9 mouse cellular contexts compared by ENCODE assay signal in genomic region chr14:25226840-25227506, GRCm38 (mm10).
DNase-seq lines count a peak whose midpoint lies in the region; ATAC-seq and TF ChIP-seq lines count a peak whose summit lies in the region.
"Had no signal": no experiment of that assay in that cellular context is flagged by ENCODE, and none has a peak within 500 bp of the region (broad histone marks: within the 10 kb centered on the region; RNA-seq: fewer than 3 reads in every experiment).

No protein-coding gene starts in this region.

- H3K27ac ChIP-seq in kidney, postnatal 0 days = peak overlapping the region; percentile 85
- peak overlapping the region; percentile 88 for H3K27ac ChIP-seq in cerebellum, adult 2 months (ENCODE audit: insufficient read depth, low read length)
- H3K27ac ChIP-seq in heart, embryonic 11.5 days (ENCODE audit: low read depth, low read length) = peak overlapping the region; percentile 75; the same call in 1 of the 2 replicates
- peak overlapping the region; percentile 71 for H3K27ac ChIP-seq in liver, embryonic 11.5 days (ENCODE audit: low read depth, low read length)

- peak; percentile 65 for DNase-seq in kidney, postnatal 0 days (ENCODE audit: low spot score)
- DNase-seq in kidney, adult 9 months = no peak
- DNase-seq in cerebellum, adult 2 months = peak; percentile 70 to 95
- DNase-seq in liver, embryonic 11.5 days (ENCODE audit: low spot score) = no peak
- peak; percentile 70 for DNase-seq in skeletal muscle tissue, adult 2 months (ENCODE audit: low read depth, low spot score)
- DNase-seq in thymus, postnatal 14 days = no peak
- DNase-seq in right cerebral cortex, postnatal 4 days = no peak

- H3K36me3 ChIP-seq in kidney, postnatal 0 days (ENCODE audit: insufficient read depth, low read length) = no peaks in the 10 kb centered on the region
- H3K36me3 ChIP-seq in heart, embryonic 11.5 days (ENCODE audit: control insufficient read depth, insufficient read depth, low read length) = no peaks in the 10 kb centered on the region
- H3K36me3 ChIP-seq in liver, embryonic 11.5 days (ENCODE audit: control insufficient read depth, insufficient read depth, low read length) = no peaks in the 10 kb centered on the region

- no peaks in the 10 kb centered on the region for H3K9me3 ChIP-seq in kidney, postnatal 0 days (replicated peaks; ENCODE audit: low read length)
- H3K9me3 ChIP-seq in heart, embryonic 11.5 days (replicated peaks; ENCODE audit: control insufficient read depth, low read length) = no peaks in the 10 kb centered on the region
- no peaks in the 10 kb centered on the region for H3K9me3 ChIP-seq in liver, embryonic 11.5 days (ENCODE audit: control insufficient read depth, low read length)

- ATAC-seq in kidney, postnatal 0 days (replicated peaks; ENCODE audit: low FRiP score, low read depth) = peak; percentile 53; the same call in 1 of the 2 replicates
- no peak for ATAC-seq in heart, embryonic 11.5 days (replicated peaks; ENCODE audit: insufficient number of reproducible peaks, low FRiP score, low TSS enrichment)
- no peak for ATAC-seq in liver, embryonic 11.5 days (replicated peaks; ENCODE audit: low FRiP score)

- no peaks in the 10 kb centered on the region for H3K27me3 ChIP-seq in kidney, postnatal 0 days (ENCODE audit: insufficient read depth, low read length)
- H3K27me3 ChIP-seq in cerebellum, adult 2 months (ENCODE audit: control insufficient read depth, insufficient read depth, low read length) = no peaks in the 10 kb centered on the region
- no peaks in the 10 kb centered on the region for H3K27me3 ChIP-seq in heart, embryonic 11.5 days (ENCODE audit: control insufficient read depth, insufficient read depth, low read length)
- H3K27me3 ChIP-seq in liver, embryonic 11.5 days (replicated peaks; ENCODE audit: control insufficient read depth, insufficient read depth, low read length) = no peaks in the 10 kb centered on the region
- H3K27me3 ChIP-seq: Patski had no signal

- no peak overlapping the region for H3K4me3 ChIP-seq in kidney, postnatal 0 days (replicated peaks; ENCODE audit: low read depth, low read length)
- no peak overlapping the region for H3K4me3 ChIP-seq in cerebellum, adult 2 months (replicated peaks; ENCODE audit: insufficient read depth, low read depth, low read length)
- no peak overlapping the region for H3K4me3 ChIP-seq in heart, embryonic 11.5 days (ENCODE audit: low read depth, low read length)
- H3K4me3 ChIP-seq in liver, embryonic 11.5 days (ENCODE audit: low read depth, low read length) = no peak overlapping the region

- peak overlapping the region; percentile 30; the same call in 1 of the 2 replicates for H3K4me2 ChIP-seq in kidney, postnatal 0 days (ENCODE audit: low read length)
- H3K4me2 ChIP-seq in heart, embryonic 11.5 days = peak overlapping the region; percentile 51; the same call in 1 of the 2 replicates
- peak overlapping the region; percentile 55 for H3K4me2 ChIP-seq in liver, embryonic 11.5 days

- H3K9ac ChIP-seq in kidney, postnatal 0 days (ENCODE audit: low read depth, low read length) = no peak overlapping the region
- no peak overlapping the region for H3K9ac ChIP-seq in heart, embryonic 11.5 days (ENCODE audit: low read depth, low read length)
- no peak overlapping the region for H3K9ac ChIP-seq in liver, embryonic 11.5 days (ENCODE audit: low read depth, low read length)

- TF ChIP-seq CTCF in kidney, postnatal 0 days (IDR thresholded peaks at IDR 0.05; ENCODE audit: low read depth) = peak; percentile 37
- no peak for TF ChIP-seq CTCF in cerebellum, adult 2 months (IDR thresholded peaks at IDR 0.05; ENCODE audit: borderline replicate concordance, insufficient read depth, low read depth, low read length)

- TF ChIP-seq POLR2A in cerebellum, adult 2 months (IDR thresholded peaks at IDR 0.05; ENCODE audit: borderline replicate concordance, insufficient read depth, low read length) = no peak

- 31% methylated on average over 7 of the region's 7 CpGs for WGBS in kidney, postnatal 0 days
- WGBS in cerebellum, adult 2 months = 8% methylated on average over 7 of the region's 7 CpGs
- 51% methylated on average over 7 of the region's 7 CpGs for WGBS in heart, embryonic 11.5 days (ENCODE audit: insufficient replicate concordance)
- WGBS in liver, embryonic 11.5 days = 58% methylated on average over 7 of the region's 7 CpGs

- peaks cover 29% of the 10 kb centered on the region for H3K4me1 ChIP-seq in kidney, postnatal 0 days (replicated peaks; ENCODE audit: insufficient read depth, low read length)
- peaks cover 51% of the 10 kb centered on the region for H3K4me1 ChIP-seq in cerebellum, adult 2 months (ENCODE audit: control insufficient read depth, insufficient read depth, low read length)
- H3K4me1 ChIP-seq in heart, embryonic 11.5 days (ENCODE audit: control insufficient read depth, insufficient read depth, low read length) = peaks cover 37% of the 10 kb centered on the region
- peaks cover 24% of the 10 kb centered on the region for H3K4me1 ChIP-seq in liver, embryonic 11.5 days (replicated peaks; ENCODE audit: control insufficient read depth, insufficient read depth, low read length)

Comparison
In these comparisons a context has a peak if more than half of its experiments do, and no peak if none do; other contexts are left out.
1. DNase-seq: peak in kidney, postnatal 0 days (single experiment), cerebellum, adult 2 months (2 of 2) and skeletal muscle tissue, adult 2 months (single experiment); none in kidney, adult 9 months (single experiment), liver, embryonic 11.5 days (single experiment), thymus, postnatal 14 days (single experiment) and right cerebral cortex, postnatal 4 days (single experiment).
2. Peak in every context shown above with its lines, with median percentiles within 50 percentile points of each other: H3K27ac ChIP-seq and H3K4me2 ChIP-seq.